Mouse (Mus musculus): ENCODE data around the gene Sgk1.
"Not testable (repeated sequence)": the region's sequence is repeated elsewhere in the genome, so short reads cannot be mapped to it uniquely, and the experiment has no call there.

Gene Sgk1

DNA sequence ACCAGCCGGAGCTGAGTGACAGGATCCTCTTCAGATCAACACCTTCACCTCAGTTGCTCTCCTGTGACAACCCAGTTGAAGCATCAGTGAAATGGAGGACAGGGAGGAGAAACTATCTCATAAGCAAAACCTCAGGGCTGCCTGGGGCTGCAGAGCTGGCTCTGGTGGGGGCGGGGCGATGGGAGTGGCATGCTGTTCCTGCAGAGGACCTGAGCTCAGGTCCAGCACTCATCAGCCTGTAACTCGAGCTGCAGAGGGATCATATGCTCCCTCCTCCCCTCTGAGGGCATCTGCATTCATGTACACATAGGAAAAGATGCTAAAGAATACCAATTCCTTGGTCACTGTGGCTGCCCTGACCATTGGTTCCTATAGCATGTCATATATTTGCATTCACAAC is 15.5 kb upstream of the Sgk1 start:
- in situ Hi-C loops (cut with MboI; ENCODE audit: unreplicated experiment in 2 of 2): no loop called here

DNA sequence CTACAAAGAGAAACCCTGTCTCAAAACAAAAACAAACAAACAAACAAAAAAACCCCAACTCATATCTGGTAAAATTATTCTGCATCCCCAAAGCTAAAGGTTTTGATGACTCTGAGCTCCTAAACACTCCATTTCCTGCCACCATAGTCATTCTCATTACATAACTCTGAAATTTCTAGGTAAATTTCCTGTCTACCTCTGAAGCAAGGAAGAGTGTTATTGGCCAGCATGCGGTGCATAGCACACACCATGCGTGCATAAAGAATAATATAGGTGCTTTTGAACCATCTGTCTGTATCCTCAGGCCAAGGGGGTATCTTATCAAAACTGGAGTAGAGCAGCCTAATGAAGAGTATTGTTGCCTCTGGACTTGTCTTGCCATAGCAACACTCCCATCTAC is 13.8 kb upstream of the Sgk1 start:
- in situ Hi-C loops (cut with MboI; ENCODE audit: unreplicated experiment in 2 of 2): no loop called here

DNA sequence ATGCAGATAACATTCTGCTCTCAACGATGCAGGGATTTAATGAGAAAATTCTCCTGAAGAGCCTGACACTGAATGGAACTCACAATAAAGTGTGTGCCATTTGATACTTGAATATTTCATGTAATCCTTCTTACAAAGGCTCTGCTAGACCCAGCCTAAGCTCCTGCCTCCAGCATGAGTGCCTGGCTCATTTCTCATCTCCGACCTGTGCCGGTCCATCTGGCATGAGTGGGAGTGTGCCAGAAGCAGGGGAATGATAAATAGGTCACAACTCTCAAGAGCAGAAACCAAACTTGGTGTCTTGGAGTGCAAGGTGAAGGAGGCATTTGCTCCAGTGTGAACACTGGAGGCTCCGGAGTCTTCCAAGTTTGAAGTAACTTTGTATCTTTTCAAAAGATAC is 13.4 kb upstream of the Sgk1 start:
- in situ Hi-C loops (cut with MboI; ENCODE audit: unreplicated experiment in 2 of 2): no loop called here

DNA sequence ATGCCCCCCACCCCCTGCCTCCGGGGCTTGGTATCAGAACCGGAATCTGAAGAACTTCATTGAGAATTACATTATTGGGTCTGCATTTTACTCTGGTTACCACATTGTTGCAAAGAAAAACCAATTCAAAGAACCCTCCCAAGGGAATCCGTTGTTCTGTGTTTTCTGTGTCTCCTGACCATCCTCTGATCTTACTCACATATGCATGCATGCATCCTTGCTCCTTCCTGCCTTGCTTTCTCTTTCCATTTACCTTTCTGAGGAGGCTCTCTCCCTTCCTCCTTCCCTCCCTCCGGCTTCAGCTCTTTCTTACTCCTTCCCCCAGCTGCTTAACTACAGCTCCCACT is 174 bp upstream of the Sgk1 start:
- in situ Hi-C loops (cut with MboI; ENCODE audit: unreplicated experiment in 2 of 2): no loop called here

DNA sequence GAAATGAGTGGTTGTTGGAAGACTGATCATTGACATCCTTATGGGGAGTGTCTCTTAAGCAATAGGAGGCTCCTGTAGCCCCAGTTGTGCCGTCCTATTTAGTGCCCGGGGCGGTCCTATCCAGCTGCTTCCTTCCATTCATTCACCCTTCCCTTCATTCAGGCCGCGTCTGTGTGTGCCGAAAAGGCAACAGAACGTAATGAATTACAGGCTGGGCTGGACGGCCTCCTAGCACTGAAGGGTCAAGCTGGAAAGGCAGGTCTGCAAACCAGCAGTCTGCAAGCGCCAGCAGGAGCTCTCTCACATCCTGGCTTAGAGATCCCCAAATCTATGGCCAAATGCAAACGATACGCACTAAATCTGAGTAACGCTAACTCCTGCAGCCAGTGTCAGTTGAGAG is 1.6 kb downstream of the Sgk1 start:
- in situ Hi-C loops (cut with MboI; ENCODE audit: unreplicated experiment in 2 of 2): no loop called here

DNA sequence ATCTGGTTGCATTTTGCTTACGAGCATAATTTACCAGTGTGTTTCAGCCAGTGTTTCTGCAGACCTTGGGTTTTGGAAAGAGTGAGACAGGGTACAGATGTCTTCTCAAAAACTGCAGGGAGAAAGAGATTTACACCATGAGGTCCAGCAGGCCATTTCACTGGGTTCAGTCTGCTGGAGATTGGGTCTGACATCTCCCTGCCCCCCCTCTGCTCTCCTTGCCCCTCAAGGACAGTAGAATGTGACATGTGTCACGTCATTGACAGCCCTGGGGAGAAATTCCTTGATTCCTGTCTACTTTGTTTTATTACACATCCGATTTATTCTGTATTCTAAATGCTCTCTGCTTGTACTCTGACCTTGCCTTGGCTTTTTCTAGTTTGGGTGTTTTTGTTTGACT is 2.5 kb downstream of the Sgk1 start:
- in situ Hi-C loops (cut with MboI; ENCODE audit: unreplicated experiment in 2 of 2): no loop called here

DNA sequence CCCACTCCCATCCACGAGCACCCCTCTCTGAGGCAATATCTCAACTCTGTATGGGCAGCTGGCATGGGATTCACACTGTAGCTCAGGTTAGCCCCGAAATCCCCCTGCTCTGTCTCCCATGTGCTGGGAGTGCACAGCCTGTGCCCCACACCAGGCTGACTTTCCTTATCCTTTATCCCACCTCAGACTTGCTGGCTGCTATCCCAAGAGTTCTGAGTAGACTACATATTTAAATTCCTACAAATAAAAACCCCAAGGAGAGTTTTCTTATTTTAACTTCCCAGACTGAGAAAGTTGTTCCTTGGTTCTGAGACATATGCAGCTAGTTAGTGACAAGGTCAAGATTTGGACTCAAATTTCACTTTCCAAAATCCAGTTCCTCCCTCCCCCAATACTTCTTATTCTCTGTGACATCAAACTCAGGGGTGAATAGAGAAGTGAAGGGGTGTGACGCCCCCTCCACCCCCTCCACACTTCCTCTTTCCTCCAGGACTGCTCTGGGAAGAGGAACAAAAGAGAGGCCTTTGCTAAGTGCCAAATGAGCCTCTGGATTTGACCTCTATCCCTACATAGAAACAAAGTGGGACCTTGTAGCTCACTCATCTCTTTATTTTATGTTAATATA is 7.3 kb downstream of the Sgk1 start:
- in situ Hi-C loops (cut with MboI; ENCODE audit: unreplicated experiment in 2 of 2): no loop called here

DNA sequence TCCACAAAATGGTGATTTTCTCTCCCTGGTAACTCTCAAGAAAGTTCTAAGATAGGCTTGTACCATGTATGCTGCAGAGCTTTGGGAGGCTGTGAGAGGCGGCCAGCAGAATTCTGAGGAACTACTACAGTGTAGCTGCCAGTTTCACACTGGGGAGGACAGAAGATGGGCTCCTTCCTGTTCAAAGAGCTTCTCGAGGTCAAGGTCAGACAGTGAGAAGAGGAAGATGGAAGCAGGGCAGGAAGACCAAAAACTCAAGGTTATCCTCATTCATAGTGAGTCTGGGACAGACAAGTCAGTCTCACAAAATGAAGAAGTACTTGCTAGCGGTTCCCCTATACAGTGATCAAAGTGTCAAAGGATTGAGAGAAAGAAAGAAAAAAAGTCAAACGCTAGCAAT is 8.3 kb downstream of the Sgk1 start:
- in situ Hi-C loops (cut with MboI; ENCODE audit: unreplicated experiment in 2 of 2): no loop called here

DNA sequence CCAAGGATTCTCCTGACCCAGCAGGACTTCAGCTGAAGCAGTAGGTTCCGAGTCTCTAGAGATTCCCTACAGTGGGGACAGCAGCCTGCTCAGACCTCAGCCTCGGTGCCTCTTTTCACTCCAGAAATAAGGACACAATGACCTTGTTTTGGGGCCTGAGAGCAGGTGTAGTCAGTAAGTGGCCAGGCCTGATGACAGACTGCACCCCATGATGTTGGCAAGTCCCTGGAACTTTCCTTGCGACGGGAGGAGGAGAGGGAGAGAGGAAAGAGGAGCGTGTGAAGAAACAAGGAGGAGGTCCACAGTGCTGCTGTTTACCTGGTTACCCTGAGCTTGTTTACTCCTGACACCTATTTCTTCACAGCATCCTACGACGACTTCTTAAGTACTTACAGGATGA is 9.5 kb downstream of the Sgk1 start:
- in situ Hi-C loops (cut with MboI; ENCODE audit: unreplicated experiment in 2 of 2): no loop called here

DNA sequence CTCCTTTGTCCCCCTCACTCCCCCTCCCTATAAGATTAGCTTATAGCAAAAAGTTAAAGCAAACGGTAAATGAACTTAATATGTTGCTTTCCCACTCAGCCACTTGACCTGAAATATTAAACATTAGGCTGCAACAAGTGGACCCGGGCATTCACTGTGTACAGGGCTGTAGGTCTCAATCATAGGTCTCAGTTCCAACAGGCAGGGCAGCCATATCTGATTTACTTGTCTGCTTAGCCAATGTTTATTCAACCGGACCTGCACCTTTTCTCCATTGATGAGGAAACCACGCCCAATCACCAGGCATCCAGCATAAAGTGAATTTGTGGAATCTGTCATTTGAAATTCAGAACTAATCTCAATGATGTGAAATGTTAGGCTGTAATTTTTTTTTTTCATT is 10.1 kb downstream of the Sgk1 start:
- in situ Hi-C loops (cut with MboI; ENCODE audit: unreplicated experiment in 2 of 2): no loop called here

DNA sequence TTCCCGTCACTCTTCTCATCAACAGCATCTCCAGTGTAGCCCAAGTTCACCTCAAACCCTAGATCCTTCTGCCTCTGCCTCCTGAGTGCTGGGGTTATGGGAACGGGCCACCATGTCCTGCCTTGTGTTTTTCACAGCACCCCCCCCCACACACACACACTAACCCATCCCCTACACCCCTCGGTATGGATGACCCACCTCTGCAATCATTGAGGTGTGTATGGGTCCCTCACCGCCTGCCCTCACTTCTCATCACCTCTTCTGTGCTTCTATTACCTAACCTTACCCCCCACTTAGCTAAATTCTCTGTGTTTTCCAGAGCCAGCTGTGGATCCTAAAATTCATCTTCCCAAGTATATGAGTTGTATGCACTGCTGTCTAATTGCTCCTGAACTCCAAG is 16.4 kb downstream of the Sgk1 start:
- in situ Hi-C loops (cut with MboI; ENCODE audit: unreplicated experiment in 2 of 2): no loop called here

DNA sequence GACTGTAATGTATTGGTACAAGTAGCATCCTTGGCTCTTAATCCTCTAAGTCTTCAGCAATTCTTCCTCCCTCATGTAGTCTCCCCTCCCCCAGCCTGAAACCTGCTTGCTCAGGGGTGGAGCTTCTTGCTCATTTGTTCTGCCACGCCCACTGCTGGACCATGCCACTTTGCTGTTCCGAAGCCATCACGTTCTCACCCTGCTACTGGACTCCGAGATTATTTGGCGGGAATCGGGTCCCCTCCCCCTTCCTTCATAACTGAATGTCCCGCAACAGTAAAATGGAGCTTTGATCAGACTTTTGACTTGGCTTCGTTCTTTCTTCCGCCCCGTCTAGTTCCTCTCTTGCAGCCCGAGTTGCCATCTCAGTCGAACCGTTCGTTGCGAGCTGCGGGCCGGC is 16.9 kb downstream of the Sgk1 start:
- in situ Hi-C loops (cut with MboI; ENCODE audit: unreplicated experiment in 2 of 2): not testable (repeated sequence)

DNA sequence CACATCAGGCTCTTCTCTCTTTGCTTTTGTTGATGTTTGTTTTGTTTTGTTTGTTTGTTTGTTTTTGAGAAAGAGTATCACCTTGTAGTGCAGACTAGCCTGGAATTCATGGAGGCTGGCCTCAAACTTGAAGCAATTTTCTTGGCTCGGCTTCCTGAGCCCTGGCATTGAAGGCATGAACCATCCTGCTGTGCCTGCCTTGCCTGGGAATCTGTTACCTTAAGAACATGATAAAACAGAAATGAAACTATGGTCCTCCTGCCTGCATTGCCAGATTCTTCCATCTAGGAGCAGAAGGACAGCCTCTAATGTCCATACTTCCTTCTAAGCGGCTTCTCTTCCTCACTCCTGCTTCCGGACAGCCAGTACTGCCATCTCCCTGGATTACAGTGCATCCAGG is 17.4 kb downstream of the Sgk1 start:
- in situ Hi-C loops (cut with MboI; ENCODE audit: unreplicated experiment in 2 of 2): no loop called here

DNA sequence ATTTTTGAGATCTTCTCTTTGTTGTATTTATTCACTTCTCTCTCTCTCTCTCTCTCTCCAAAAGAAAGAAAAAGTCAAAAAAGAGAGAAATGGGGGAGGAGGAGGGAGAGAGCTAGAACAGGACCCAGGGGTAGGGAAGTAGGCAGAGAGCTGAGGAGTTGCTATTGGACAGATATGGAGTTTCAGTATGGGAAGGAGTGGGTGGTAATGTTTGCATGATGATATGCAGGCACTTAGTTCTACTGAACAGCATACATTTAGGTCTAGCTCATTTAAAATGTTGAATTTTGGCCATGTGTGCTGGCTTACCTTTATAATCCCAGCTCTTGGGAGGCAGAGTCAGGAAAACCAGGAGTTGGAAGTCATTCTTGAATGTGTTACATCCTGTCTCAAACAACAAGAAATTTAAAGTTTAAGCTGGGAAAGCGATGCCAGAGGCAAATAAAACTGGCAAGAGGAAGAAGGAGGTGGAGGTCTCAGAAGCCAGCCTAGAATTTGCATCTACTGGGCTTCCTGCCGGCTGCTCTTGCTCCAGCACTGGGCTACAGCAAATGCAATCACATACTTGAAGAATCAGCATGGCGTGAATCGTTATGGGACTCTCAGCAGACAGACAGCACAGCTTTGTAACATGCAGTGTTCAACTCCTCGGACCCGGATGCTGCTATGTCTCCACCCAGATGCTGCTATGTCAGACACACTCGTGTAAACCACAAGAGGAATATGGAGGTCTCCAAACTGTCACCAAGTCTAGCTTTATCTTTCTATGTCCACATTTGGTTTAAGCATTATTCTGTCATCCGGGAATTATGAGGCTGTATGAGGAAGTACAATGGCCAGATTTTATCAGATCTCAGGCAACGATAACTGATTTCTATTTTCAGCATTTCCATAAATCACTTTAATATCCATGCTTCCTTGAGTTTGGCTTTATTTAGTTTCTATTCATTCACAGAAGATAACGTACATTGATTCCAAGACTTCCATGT is 20.5 kb downstream of the Sgk1 start:
- in situ Hi-C loops (cut with MboI; ENCODE audit: unreplicated experiment in 2 of 2): loop anchor here in 1 of 2 experiments (10.0 kb wide), 1 partner anchor 438 kb away; no protein-coding TSS in a partner anchor

DNA sequence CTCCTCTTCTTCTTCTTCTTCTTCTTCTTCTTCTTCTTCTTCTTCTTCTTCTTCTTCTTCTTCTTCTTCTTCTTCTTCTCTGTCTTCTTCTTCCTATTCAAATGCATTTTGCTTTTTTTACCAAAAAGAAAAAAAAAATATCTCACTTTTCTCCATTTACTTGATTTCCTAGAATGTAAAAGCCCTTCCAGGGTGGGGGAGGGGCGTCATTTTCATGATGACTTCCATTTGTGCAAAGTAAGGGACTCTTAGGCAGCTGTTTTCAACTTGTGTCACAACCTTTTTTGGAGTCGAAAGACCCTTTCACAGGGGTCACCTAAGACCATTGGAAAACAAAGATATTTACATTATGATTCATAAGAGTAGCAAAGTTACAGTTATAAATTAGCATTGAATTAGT is 22.2 kb downstream of the Sgk1 start:
- in situ Hi-C loops (cut with MboI; ENCODE audit: unreplicated experiment in 2 of 2): loop anchor here in 1 of 2 experiments (10.0 kb wide), 1 partner anchor 439 kb away; no protein-coding TSS in a partner anchor

DNA sequence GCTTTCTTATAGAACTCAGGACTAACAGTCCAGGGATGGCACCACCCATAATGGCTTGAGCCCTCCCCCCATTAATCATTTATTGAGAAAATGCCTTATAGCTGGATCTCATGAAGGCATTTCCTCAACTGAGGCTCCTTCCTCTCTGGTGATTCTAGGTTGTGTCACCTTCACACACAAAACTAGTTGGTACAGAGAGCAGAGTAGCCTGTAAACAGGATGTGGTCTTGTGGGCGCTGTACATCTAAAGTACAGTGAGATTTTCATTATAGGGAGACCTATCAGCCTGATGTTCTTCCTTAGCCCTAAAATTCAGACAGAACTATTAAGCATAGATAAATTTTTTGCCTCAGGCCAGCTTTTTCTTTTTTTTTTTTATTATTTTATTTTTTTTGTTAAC is 23.6 kb downstream of the Sgk1 start:
- in situ Hi-C loops (cut with MboI; ENCODE audit: unreplicated experiment in 2 of 2): loop anchor here in 1 of 2 experiments (10.0 kb wide), 1 partner anchor 441 kb away; no protein-coding TSS in a partner anchor

DNA sequence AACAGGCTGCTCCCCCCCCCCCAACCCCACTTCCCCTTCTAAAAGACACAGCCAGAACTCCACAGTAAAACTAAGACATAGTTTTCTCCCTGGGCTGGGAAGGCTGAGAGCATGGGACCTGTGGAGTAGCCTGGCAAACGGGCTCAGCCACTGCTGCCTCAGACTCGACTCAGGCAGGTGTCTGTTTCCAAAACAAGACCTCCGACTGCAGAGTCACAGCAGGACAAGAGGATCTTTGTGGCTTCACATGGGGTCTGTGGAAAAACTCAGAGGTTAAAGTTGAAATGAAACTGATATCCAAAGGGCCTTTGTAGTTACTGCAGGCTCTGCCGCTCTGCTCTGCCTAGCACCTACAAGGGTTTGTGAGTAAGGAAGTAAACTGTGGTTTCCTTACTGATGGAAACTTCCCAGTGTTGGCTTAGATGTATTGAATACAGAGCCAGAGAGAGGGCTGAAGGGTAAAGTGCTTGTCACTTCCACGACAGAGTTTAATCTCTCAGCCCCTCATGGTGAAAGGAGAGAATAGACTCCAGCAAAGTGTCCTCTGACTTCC is 25.0 kb downstream of the Sgk1 start:
- in situ Hi-C loops (cut with MboI; ENCODE audit: unreplicated experiment in 2 of 2): loop anchor here in 1 of 2 experiments (10.0 kb wide), 1 partner anchor 442 kb away; no protein-coding TSS in a partner anchor

DNA sequence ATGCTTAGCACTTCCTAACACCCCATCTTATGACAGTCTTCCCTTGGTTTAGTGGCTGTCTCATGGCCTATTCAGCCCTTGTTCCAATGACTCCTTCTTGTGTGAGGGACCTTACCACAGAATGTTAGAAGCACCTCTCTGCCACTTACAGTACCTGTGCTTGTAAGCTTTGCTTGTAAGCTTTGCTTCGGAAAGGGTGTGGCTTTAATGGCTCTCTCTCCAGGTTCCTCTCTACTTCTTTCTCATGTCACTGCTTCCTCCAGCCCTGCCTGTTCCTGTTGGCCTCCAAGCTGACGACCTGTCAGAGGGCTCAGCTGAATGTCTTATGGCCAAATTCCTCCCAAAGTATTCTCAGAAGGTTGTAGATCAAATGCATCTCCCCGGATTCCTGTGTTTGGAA is 25.8 kb downstream of the Sgk1 start:
- in situ Hi-C loops (cut with MboI; ENCODE audit: unreplicated experiment in 2 of 2): loop anchor here in 1 of 2 experiments (10.0 kb wide), 1 partner anchor 443 kb away; no protein-coding TSS in a partner anchor

DNA sequence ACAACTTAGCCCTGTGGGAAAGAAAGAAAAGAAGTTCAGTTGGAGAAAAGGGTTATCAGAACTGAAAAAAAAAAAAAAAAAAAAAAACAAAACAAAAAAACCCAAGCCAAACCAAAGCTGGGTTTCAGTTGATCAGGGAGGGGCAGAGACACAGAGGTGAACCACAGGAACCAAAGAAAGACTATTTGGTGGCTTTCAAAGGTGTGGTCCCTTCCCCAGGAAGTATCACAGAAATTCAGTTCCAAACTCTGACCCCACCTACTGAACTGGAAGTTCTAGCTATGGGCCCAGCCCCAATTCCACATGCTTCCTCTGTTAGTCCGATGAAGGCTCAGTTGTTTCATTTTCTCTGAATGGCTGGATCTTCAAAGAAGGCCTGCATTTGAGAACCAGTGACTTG is 26.7 kb downstream of the Sgk1 start:
- in situ Hi-C loops (cut with MboI; ENCODE audit: unreplicated experiment in 2 of 2): loop anchor here in 1 of 2 experiments (10.0 kb wide), 1 partner anchor 444 kb away; no protein-coding TSS in a partner anchor

DNA sequence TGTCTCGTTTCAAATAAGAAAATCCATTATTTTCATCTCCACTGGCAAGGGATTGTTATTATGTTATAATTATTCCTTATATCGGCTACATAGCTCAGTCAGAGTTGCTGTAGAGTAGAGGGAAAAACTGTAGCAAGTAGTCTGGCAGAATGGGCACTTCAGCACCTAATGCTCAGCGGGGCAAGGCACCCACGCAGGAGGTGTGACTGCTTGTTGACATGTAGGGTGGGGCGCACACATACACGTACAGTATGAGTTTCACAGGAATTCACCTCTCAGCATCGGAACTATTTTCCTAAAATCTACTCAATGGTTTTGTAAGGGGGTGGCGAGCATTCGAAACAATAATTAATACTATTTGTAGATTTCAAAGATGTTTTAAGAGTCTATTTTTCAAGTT is 28.4 kb downstream of the Sgk1 start:
- in situ Hi-C loops (cut with MboI; ENCODE audit: unreplicated experiment in 2 of 2): no loop called here

DNA sequence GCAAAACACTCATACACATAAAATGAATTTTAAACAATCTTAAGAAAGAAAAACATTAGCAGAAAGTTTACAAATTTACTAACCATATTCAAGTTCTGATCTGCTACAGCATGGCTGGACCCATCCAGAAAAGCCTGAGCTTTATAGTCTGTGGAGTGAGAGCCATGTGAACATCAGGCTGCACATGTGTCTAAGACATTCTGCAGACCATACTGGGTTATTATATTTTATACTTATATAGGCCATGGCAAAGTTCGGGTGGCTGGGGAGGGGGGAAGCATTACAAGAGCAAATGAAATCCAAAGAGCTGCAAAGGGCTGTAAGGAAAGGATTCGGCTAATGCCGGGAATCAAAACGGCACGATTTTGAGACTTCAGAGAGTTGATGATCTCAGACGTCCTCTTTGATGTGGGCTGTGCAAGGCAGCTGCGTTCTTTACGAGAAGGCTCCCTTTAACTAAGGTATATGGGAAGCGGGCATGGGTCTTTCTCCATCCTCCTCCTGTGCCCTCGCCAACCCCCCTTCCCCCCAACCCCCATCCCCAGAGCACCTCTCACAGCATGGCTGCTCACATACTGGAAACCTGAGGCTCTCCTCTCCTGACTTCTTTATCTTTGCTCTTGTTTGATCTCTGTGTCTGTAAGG is 29.4 kb downstream of the Sgk1 start:
- in situ Hi-C loops (cut with MboI; ENCODE audit: unreplicated experiment in 2 of 2): no loop called here
